Mouse (Mus musculus): ENCODE results near the gene 1700109H08Rik. TPM values are rescaled to one million over a fixed set of nuclear protein-coding genes. Genes with fewer than 3 reads are reported as not detected.

1700109H08Rik gene
- total and polyA plus RNA-seq, 3 experiments: 1.3 to 3.1 (median 2.0) TPM

DNA sequence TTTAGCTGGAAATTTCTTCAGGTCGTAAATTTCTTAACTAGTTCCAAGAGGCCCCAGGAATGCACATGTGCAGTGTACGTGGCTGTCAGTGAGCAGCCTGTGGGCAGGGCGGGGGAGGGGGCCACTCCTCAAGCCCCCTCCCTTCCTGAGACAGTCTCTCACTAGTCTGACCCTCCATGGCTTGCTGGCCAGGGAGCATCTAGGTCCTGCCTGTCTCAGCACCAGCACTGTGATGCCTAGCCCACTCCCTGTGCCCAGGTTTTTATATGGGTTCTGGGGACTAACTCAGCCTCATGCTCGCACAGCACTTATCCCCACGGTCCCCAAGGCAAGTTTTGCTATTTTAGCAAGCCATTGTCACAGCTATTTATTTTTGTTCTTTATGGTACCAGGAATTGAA lies 60.9 kb downstream of the 1700109H08Rik start:
- DNase-seq: no peak
- 85% methylated on average over 5 of the region's 5 CpGs for WGBS
- no peak for TF ChIP-seq POLR2A (IDR thresholded peaks at IDR 0.05; ENCODE audit: insufficient read depth, low read depth, low read length)
- no peak for TF ChIP-seq CTCF (IDR thresholded peaks at IDR 0.05)
- TF ChIP-seq EP300 (IDR thresholded peaks at IDR 0.05; ENCODE audit: insufficient read depth, low read depth, low read length): no peak
- no peak overlapping the region for H3K27ac ChIP-seq
- H3K4me1 ChIP-seq (ENCODE audit: control insufficient read depth, insufficient read depth, low read length): no peaks in the 10 kb centered on the region
- intact Hi-C loops (cut with DNase I): no loop called here
- H3K27me3 ChIP-seq (ENCODE audit: control insufficient read depth, insufficient read depth, low read length): no peaks in the 10 kb centered on the region
- no peak overlapping the region for H3K4me3 ChIP-seq
- H3K9ac ChIP-seq (ENCODE audit: low read depth, low read length): no peak overlapping the region
- no peaks in the 10 kb centered on the region for H3K36me3 ChIP-seq (ENCODE audit: control insufficient read depth, insufficient read depth, low read length)
- H3K79me2 ChIP-seq (replicated peaks; ENCODE audit: control insufficient read depth, insufficient read depth, low read length): no peaks in the 10 kb centered on the region

DNA sequence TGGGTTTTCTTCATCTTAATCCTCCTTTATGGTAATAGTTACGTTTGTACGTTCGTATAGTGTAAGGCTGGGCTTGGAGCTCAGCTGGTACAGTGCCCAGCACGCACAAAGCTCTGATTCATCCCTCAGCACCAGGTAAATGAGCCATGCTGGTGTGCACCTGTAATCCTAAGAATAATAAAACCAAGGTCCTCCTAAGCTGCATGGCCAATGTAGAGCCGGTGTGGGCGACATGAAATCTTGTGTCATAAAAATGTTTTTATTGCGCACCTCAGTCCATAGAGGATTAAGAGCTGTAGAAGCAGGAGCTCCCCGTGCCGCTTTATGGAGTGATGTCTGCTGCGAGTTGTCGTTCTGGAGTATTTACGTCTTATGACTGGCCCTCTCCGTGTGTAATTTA lies 61.9 kb downstream of the 1700109H08Rik start:
- no peaks in the 10 kb centered on the region for H3K79me2 ChIP-seq (replicated peaks; ENCODE audit: control insufficient read depth, insufficient read depth, low read length)
- no peak overlapping the region for H3K4me3 ChIP-seq
- intact Hi-C loops (cut with DNase I): no loop called here
- no peaks in the 10 kb centered on the region for H3K4me1 ChIP-seq (ENCODE audit: control insufficient read depth, insufficient read depth, low read length)
- no peak overlapping the region for H3K9ac ChIP-seq (ENCODE audit: low read depth, low read length)
- H3K36me3 ChIP-seq (ENCODE audit: control insufficient read depth, insufficient read depth, low read length): no peaks in the 10 kb centered on the region
- TF ChIP-seq CTCF (IDR thresholded peaks at IDR 0.05) (no peak), EP300 (IDR thresholded peaks at IDR 0.05; ENCODE audit: insufficient read depth, low read depth, low read length) (no peak), POLR2A (IDR thresholded peaks at IDR 0.05; ENCODE audit: insufficient read depth, low read depth, low read length) (no peak)
- H3K27me3 ChIP-seq (ENCODE audit: control insufficient read depth, insufficient read depth, low read length): no peaks in the 10 kb centered on the region
- WGBS: 95% methylated on average over 13 of the region's 13 CpGs
- no peak overlapping the region for H3K27ac ChIP-seq
- no peak for DNase-seq

DNA sequence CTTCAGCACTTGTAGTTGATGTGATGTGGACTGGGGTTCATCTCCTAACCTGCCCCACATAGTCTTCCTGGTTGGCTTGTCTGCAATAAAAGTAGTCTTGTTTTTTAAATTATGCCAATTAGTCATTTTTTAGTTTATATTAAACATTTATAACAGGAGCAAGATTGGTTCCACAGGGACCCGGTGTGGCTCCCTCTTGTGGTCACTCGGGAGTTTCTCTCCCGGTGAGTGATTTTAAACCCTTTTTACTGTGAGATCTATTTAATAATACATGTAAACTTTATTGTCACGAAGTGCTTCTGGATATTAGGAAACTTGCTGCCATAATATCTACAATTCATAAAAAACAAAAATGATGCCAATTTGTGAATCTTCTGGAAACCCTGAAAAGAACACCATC lies 62.6 kb downstream of the 1700109H08Rik start:
- no peaks in the 10 kb centered on the region for H3K79me2 ChIP-seq (replicated peaks; ENCODE audit: control insufficient read depth, insufficient read depth, low read length)
- no peaks in the 10 kb centered on the region for H3K27me3 ChIP-seq (ENCODE audit: control insufficient read depth, insufficient read depth, low read length)
- 77% methylated on average over 4 of the region's 4 CpGs for WGBS
- H3K27ac ChIP-seq: no peak overlapping the region
- no peak for DNase-seq
- H3K9ac ChIP-seq (ENCODE audit: low read depth, low read length): no peak overlapping the region
- H3K4me3 ChIP-seq: no peak overlapping the region
- H3K4me1 ChIP-seq (ENCODE audit: control insufficient read depth, insufficient read depth, low read length): no peaks in the 10 kb centered on the region
- no peaks in the 10 kb centered on the region for H3K36me3 ChIP-seq (ENCODE audit: control insufficient read depth, insufficient read depth, low read length)
- intact Hi-C loops (cut with DNase I): no loop called here
- TF ChIP-seq POLR2A (IDR thresholded peaks at IDR 0.05; ENCODE audit: insufficient read depth, low read depth, low read length) (no peak), CTCF (IDR thresholded peaks at IDR 0.05) (peak; percentile 71)

Other genes with a start within 250 kb of the 1700109H08Rik start
- 10 to 100 TPM in 1 of 2 experiments, 1 to 10 TPM in 1; 8.1 to 10.6 TPM for gene Cdk6, start 230.1 kb upstream of the 1700109H08Rik start, total RNA-seq (2021)
- 4.0 and 5.9 TPM in 2 replicates for gene Cdk6, start 230.1 kb upstream of the 1700109H08Rik start, polyA plus RNA-seq (2012; rRNA removed)
- 10 to 100 TPM; 11.3 to 12.1 TPM for gene Fam133b, start 27.7 kb upstream of the 1700109H08Rik start, total RNA-seq (2021)
- 4.1 and 7.2 TPM in 2 replicates for gene Fam133b, start 27.7 kb upstream of the 1700109H08Rik start, polyA plus RNA-seq (2012; rRNA removed)
- 1 to 10 TPM; 8.8 to 9.3 TPM for gene Pex1, start 24.5 kb downstream of the 1700109H08Rik start, total RNA-seq (2021)
- gene Pex1, start 24.5 kb downstream of the 1700109H08Rik start, polyA plus RNA-seq (2012; rRNA removed): 5.4 and 7.5 TPM in 2 replicates
- 1 to 10 TPM; 3.5 to 5.0 TPM for gene Rbm48, start 25.0 kb downstream of the 1700109H08Rik start, total RNA-seq (2021)
- 2.8 and 5.5 TPM in 2 replicates for gene Rbm48, start 25.0 kb downstream of the 1700109H08Rik start, polyA plus RNA-seq (2012; rRNA removed)
- gene Tmbim7, start 79.6 kb downstream of the 1700109H08Rik start, total RNA-seq (2021): not detected
- gene Tmbim7, start 79.6 kb downstream of the 1700109H08Rik start, polyA plus RNA-seq (2012; rRNA removed): 0.14 and 0.15 TPM in 2 replicates
- 10 to 100 TPM; 89.7 to 97.6 TPM for gene Gatad1, start 85.6 kb downstream of the 1700109H08Rik start, total RNA-seq (2021)
- 58.8 and 117 TPM in 2 replicates for gene Gatad1, start 85.6 kb downstream of the 1700109H08Rik start, polyA plus RNA-seq (2012; rRNA removed)
- gene Ankib1, start 231.4 kb downstream of the 1700109H08Rik start, total RNA-seq (2021): 10 to 100 TPM; 25.2 to 28.0 TPM
- 3.6 and 7.4 TPM in 2 replicates for gene Ankib1, start 231.4 kb downstream of the 1700109H08Rik start, polyA plus RNA-seq (2012; rRNA removed)
- gene Krit1, start 231.6 kb downstream of the 1700109H08Rik start, total RNA-seq (2021): 10 to 100 TPM; 28.4 to 30.9 TPM
- 9.0 and 20.4 TPM in 2 replicates for gene Krit1, start 231.6 kb downstream of the 1700109H08Rik start, polyA plus RNA-seq (2012; rRNA removed)